Mouse (Mus musculus): ENCODE measurements around the gene Cabp1. TPM values are rescaled to one million over a fixed set of nuclear protein-coding genes. Genes with fewer than 3 reads are reported as not detected.

Gene Cabp1
- polyA plus RNA-seq, 1 experiment from 2014 or later = 2.6 TPM

DNA sequence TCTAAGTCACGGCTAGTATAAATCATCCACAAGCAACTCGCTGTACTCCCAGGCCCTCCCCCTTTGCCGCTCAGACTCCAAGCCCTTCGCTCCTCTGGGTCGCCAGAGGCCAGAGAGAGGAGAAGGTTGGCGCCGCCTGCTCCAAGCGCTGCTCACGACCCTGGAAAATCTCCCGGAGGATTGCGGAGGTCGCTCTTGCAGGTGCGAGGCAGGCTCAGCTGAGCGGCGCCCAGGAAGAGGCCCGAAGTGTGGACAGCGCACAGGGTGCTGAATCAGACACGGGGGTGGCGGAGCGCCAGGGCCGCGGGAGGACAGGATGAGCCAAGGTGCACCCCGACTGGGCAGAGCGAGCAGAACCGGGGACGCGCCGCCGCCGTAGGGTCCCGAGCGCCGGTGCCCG, 955 bp downstream of the Cabp1 start:
- Histone ChIP-seq H3K27ac (ENCODE audit: low read depth) (no peak overlapping the region), H3K4me1 (ENCODE audit: insufficient read depth) (no peaks in the 10 kb centered on the region), H3K27me3 (ENCODE audit: insufficient read depth, low read length) (peaks cover 53% of the 10 kb centered on the region), H3K36me3 (ENCODE audit: insufficient read depth) (no peaks in the 10 kb centered on the region), H3K9me3 (ENCODE audit: low read depth, low read length) (no peaks in the 10 kb centered on the region), H3K4me3 (ENCODE audit: low read depth, low read length) (peak overlapping the region; percentile 60), H3K9ac (peak overlapping the region; percentile 52; the same call in 1 of the 2 replicates), H3K4me2 (peak overlapping the region; percentile 100)
- TF ChIP-seq CTCF (IDR thresholded peaks at IDR 0.05; ENCODE audit: low read depth) = no peak
- DNase-seq (peak; percentile 72), ATAC-seq (ENCODE audit: insufficient read depth) (peak; percentile 44; the same call in 1 of the 2 replicates)
- under 1% methylated on average over 34 of the region's 34 CpGs for WGBS

GRCm38 (mm10) chr5:115192828-115193195, 1.4 kb downstream of the Cabp1 start:
- Histone ChIP-seq H3K36me3 (ENCODE audit: insufficient read depth) (no peaks in the 10 kb centered on the region), H3K4me1 (ENCODE audit: insufficient read depth) (no peaks in the 10 kb centered on the region), H3K4me2 (peak overlapping the region; percentile 100), H3K27me3 (ENCODE audit: insufficient read depth, low read length) (peaks cover 53% of the 10 kb centered on the region), H3K27ac (ENCODE audit: low read depth) (no peak overlapping the region), H3K4me3 (ENCODE audit: low read depth, low read length) (peak overlapping the region; percentile 60), H3K9me3 (ENCODE audit: low read depth, low read length) (no peaks in the 10 kb centered on the region), H3K9ac (no peak overlapping the region)
- DNase-seq = no peak
- no peak for ATAC-seq (ENCODE audit: insufficient read depth)
- WGBS = 14% methylated on average over 7 of the region's 7 CpGs
- TF ChIP-seq CTCF (IDR thresholded peaks at IDR 0.05; ENCODE audit: low read depth) = no peak

DNA sequence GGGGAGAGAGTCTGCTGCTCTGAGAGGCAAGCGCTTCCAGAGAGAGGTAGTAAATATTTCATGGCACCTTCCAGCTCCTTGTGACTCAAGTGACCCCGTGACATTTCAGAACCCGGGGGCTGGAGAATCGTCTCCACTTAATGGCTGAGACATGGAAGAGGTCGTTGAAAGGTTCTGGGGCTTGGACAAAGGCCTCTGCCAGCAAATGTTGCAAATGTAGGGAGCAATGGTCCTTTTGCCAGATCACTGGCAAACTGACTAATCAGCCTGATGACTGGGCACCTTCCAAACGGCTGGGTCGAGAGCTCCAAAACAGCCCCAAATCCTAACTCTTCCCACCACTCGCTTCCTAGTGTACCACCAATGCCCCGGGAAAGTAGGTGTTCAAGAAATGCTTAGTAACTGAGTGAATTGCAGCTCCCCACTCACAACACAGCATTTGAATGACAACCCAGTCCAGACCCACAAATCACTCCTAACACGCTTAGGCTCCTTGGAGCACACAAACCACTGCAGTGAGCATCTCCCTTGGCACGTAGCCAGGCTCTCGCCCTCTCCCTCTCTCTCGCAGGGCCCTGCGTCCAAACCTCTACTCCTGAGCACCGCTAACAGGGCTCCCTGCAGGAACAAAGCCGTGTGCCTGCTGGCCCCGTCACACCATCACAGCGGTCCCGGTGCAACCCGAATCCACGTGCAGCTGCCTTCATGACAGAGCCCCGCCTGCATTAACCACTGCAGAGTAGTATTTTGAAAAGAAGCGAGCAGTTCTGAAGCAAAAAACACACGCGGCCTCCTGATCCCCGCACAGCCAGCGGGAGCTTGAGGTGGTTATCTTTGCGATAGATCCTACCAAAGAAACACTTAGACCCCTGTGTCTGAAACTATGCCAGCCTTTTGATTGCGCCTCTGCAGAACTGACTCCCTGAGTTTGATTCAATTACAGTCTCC, 2.0 kb downstream of the Cabp1 start:
- Histone ChIP-seq H3K9ac (no peak overlapping the region), H3K36me3 (ENCODE audit: insufficient read depth) (no peaks in the 10 kb centered on the region), H3K9me3 (ENCODE audit: low read depth, low read length) (no peaks in the 10 kb centered on the region), H3K4me3 (ENCODE audit: low read depth, low read length) (no peak overlapping the region), H3K4me1 (ENCODE audit: insufficient read depth) (no peaks in the 10 kb centered on the region), H3K27me3 (ENCODE audit: insufficient read depth, low read length) (peaks cover 53% of the 10 kb centered on the region), H3K27ac (ENCODE audit: low read depth) (no peak overlapping the region), H3K4me2 (no peak overlapping the region)
- TF ChIP-seq CTCF (IDR thresholded peaks at IDR 0.05; ENCODE audit: low read depth) = no peak
- DNase-seq (peak; percentile 65), ATAC-seq (ENCODE audit: insufficient read depth) (no peak)
- WGBS = 9% methylated on average over 29 of the region's 29 CpGs

DNA sequence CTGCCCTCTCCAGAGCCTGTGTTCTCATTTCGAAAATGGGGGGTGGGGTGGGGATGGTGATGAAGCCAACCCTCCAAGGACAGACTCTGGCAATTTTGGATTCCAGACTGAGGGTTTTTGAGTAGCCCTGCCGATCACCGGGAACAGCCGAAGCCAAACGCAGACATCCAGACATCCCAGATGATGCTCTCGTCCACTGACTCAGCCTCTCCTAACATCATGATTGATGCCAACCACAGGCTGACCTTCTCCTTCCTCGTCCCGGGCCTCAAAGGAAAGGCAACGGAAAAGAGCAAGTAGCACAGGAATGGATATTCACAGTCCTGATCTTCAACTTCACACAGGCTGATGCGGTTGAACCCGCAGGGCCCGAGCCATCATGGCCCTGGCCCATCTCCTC, 4.1 kb downstream of the Cabp1 start:
- H3K27me3 ChIP-seq (ENCODE audit: insufficient read depth, low read length) = peaks cover 51% of the 10 kb centered on the region
- no peaks in the 10 kb centered on the region for H3K9me3 ChIP-seq (ENCODE audit: low read depth, low read length)
- DNase-seq (no peak), ATAC-seq (ENCODE audit: insufficient read depth) (no peak)
- H3K9ac ChIP-seq = no peak overlapping the region
- no peak for TF ChIP-seq CTCF (IDR thresholded peaks at IDR 0.05; ENCODE audit: low read depth)
- no peak overlapping the region for H3K4me2 ChIP-seq
- no peaks in the 10 kb centered on the region for H3K36me3 ChIP-seq (ENCODE audit: insufficient read depth)
- H3K4me3 ChIP-seq (ENCODE audit: low read depth, low read length) = no peak overlapping the region
- 71% methylated on average over 12 of the region's 12 CpGs for WGBS
- H3K4me1 ChIP-seq (ENCODE audit: insufficient read depth) = peaks cover 3% of the 10 kb centered on the region; the same call in 1 of the 2 replicates
- no peak overlapping the region for H3K27ac ChIP-seq (ENCODE audit: low read depth)

GRCm38 (mm10) chr5:115188824-115189223, 5.4 kb downstream of the Cabp1 start:
- ATAC-seq (ENCODE audit: insufficient read depth) (no peak), DNase-seq (peak; percentile 63)
- H3K36me3 ChIP-seq (ENCODE audit: insufficient read depth) = no peaks in the 10 kb centered on the region
- peak; percentile 85 for TF ChIP-seq CTCF (IDR thresholded peaks at IDR 0.05; ENCODE audit: low read depth)
- peaks cover 38% of the 10 kb centered on the region for H3K27me3 ChIP-seq (ENCODE audit: insufficient read depth, low read length)
- no peak overlapping the region for H3K4me3 ChIP-seq (ENCODE audit: low read depth, low read length)
- 46% methylated on average over 5 of the region's 5 CpGs for WGBS
- H3K27ac ChIP-seq (ENCODE audit: low read depth) = no peak overlapping the region
- H3K4me1 ChIP-seq (ENCODE audit: insufficient read depth) = peaks cover 3% of the 10 kb centered on the region; the same call in 1 of the 2 replicates
- H3K9ac ChIP-seq = no peak overlapping the region
- no peak overlapping the region for H3K4me2 ChIP-seq
- H3K9me3 ChIP-seq (ENCODE audit: low read depth, low read length) = no peaks in the 10 kb centered on the region

- peaks cover 3% of the 10 kb centered on the region; the same call in 1 of the 2 replicates for H3K4me1 ChIP-seq (ENCODE audit: insufficient read depth)
- 0 out of 2 replicates have a peak overlapping the region, but pooled peaks have one; percentile 26 for H3K27ac ChIP-seq (ENCODE audit: low read depth)
- 22% methylated on average over 26 of the region's 26 CpGs for WGBS
These were observed 6.7 kb downstream of the Cabp1 start for GRCm38 (mm10) chr5:115187188-115188131.

More at GRCm38 (mm10) chr5:115187188-115188131, 6.7 kb downstream of the Cabp1 start:
- H3K27me3 ChIP-seq (ENCODE audit: insufficient read depth, low read length) = peaks cover 24% of the 10 kb centered on the region
- peak overlapping the region; percentile 55 for H3K4me2 ChIP-seq
- H3K9ac ChIP-seq = 0 out of 2 replicates have a peak overlapping the region, but pooled peaks have one; percentile 10
- H3K36me3 ChIP-seq (ENCODE audit: insufficient read depth) = no peaks in the 10 kb centered on the region
- H3K9me3 ChIP-seq (ENCODE audit: low read depth, low read length) = no peaks in the 10 kb centered on the region
- DNase-seq = peak; percentile 98
- peak; percentile 81 for ATAC-seq (ENCODE audit: insufficient read depth)
- TF ChIP-seq CTCF (IDR thresholded peaks at IDR 0.05; ENCODE audit: low read depth) = peak; percentile 91
- H3K4me3 ChIP-seq (ENCODE audit: low read depth, low read length) = 0 out of 2 replicates have a peak overlapping the region, but pooled peaks have one; percentile 5
